Mouse (Mus musculus) intestine, embryonic 14.5 days (tissue): ENCODE measurements around the gene Pnpt1. TPM values are rescaled to one million over a fixed set of nuclear protein-coding genes. Genes with fewer than 3 reads are reported as not detected.

Experiments
- ATAC-seq: fragments of 200-750 bp; cut with Nextera tagmentation; replicated peaks from 2 replicates; pipeline ENCODE4 v1.8.0; 2017; ENCODE audit warnings: low read depth, moderate number of reproducible peaks, moderate TSS enrichment, moderate library complexity; ENCODE audit not compliant: low FRiP score, low TSS enrichment
- DNase-seq: peaks from one replicate; pipeline ENCODE4 v3.0.0-alpha.2; 2018; ENCODE audit warnings: low spot score
- H3K27ac ChIP-seq: fragments of 300-500 bp; sonication (generic); 2 replicates; pipeline ENCODE4 v1.5.1; 2014; ENCODE audit warnings: low read depth, mild to moderate bottlenecking, control low read depth
- H3K27me3 ChIP-seq: fragments of 300-500 bp; sonication (generic); replicated peaks from 2 replicates; pipeline ENCODE4 v1.6.1; 2014; ENCODE audit warnings: low read length, control low read depth; ENCODE audit not compliant: control insufficient read depth, insufficient read depth
- H3K36me3 ChIP-seq: fragments of 300-500 bp; sonication (generic); 2 replicates; pipeline ENCODE4 v1.6.1; 2014; ENCODE audit warnings: low read length, control low read depth; ENCODE audit not compliant: control insufficient read depth, insufficient read depth
- H3K4me1 ChIP-seq: fragments of 300-500 bp; sonication (generic); replicated peaks from 2 replicates; pipeline ENCODE4 v1.6.1; 2014; ENCODE audit warnings: low read length, control low read depth, mixed read lengths; ENCODE audit not compliant: control insufficient read depth, insufficient read depth
- H3K4me2 ChIP-seq: fragments of 300-500 bp; sonication (generic); 2 replicates; pipeline ENCODE4 v1.6.1; 2014; ENCODE audit warnings: low read length
- H3K4me3 ChIP-seq: fragments of 300-500 bp; sonication (generic); 2 replicates; pipeline ENCODE4 v1.5.1; 2014; ENCODE audit warnings: low read depth, low read length, control low read depth, mixed read lengths
- H3K9ac ChIP-seq: fragments of 300-500 bp; sonication (generic); 2 replicates; pipeline ENCODE4 v1.6.1; 2014; ENCODE audit warnings: mild to moderate bottlenecking, low read length
- H3K9me3 ChIP-seq: fragments of 300-500 bp; sonication (generic); 2 replicates; pipeline ENCODE4 v1.6.1; 2016; ENCODE audit warnings: low read length, control low read depth; ENCODE audit not compliant: control insufficient read depth
- whole genome bisulfite sequencing: fragments of 180-500 bp; shearing (Covaris S2); extraction: QIAGEN DNeasy Blood & Tissue Kit; methylation state at CpG from one replicate; pipeline ENCODE4 v1.1.7; 2014; 5-methylcytosine and 5-hydroxymethylcytosine counted together
- polyA plus RNA-seq: library from polyadenylated mRNA; unstranded; fragments of >200 nt; fragmentation: Nextera tagmentation; extraction: Ambion mirVana; gene quantifications from 2 replicates; pipeline ENCODE4 v1.2.1, GENCODE M21; 2014

Pnpt1 gene
- 41.4 and 44.9 TPM in 2 replicates for polyA plus RNA-seq

DNA sequence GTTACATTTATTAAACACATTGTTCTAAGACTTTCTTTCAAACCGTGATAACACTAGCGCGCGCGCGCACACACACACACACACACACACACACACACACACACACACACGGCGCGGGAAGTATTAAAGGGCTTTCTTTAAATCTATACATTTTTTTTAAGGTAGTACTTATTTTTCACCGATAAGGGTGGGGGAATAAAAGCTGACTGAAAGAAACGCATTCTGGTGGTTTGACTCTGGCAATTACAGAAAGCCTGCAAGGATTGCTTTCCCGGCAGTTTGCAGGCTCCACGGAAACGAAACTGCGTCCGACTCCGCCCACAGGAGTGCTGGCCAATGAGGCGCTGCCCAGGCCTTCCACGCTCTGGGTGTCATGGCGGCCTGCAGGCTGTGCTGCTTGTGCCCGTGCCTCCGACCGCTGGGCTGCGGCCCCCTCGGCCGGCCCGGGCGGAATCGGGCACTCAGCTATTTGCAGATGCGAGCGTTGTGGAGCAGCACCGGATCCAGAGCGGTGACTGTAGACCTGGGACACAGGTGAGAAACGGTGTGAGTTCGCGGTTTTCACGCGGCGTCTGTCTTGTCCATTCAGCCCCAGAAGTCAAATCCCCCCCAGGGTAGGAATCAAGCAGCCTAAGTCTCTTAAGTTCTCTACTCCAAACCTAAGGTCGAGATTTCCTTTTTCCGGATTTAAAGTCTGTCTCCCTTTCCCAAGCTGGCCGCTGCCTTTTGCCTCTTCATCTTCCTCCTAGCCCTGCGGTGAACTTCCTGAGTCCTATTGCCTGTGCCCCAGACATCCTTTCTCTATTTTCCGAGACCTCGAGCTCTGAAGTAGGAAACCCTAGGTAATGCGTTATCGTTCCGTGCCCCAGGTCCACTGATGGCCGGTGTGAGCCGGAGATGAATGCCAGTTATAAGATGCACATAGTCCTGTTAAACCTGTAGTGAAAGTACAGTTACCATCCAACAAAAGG is at the start of gene Pnpt1:
Gene Pnpt1 (plus strand): TSS at position 360 of the 971 bp plus-strand sequence.
- Histone ChIP-seq H3K4me3 (peak within 1 kb of the TSS; percentile 86), H3K27me3 (no peaks in the 10 kb centered on the region), H3K4me2 (peak within 1 kb of the TSS; percentile 77), H3K9ac (peak within 1 kb of the TSS; percentile 86), H3K36me3 (peaks cover 14% of the 10 kb centered on the region), H3K4me1 (no peaks in the 10 kb centered on the region; the same call in 1 of the 2 replicates), H3K9me3 (no peaks in the 10 kb centered on the region), H3K27ac (peak within 1 kb of the TSS; percentile 75; the same call in 1 of the 2 replicates)
- ATAC-seq (peak; percentile 100), DNase-seq (peak; percentile 92)
- WGBS: 2% methylated on average over 50 of the region's 50 CpGs

DNA sequence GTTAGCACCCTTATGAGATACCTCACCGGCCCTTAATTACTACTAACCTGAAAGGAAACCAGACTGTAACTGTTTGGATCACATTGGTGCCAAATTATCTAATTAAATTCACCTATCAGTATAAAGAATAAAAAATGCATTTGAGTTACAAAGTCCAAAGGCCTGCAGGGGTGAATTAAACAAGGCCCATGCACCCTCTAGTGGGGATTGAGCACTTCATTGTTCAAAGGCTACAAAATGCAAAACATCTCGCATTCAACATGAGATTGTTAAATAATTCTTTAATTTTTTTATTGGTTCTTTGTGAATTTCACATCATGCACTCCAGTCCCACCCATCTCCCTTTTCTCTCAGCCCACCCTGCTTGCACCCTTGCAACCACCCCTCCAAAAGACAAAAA is 38.1 kb upstream of the Pnpt1 start:
- Histone ChIP-seq H3K4me1 (no peaks in the 10 kb centered on the region), H3K4me2 (no peak overlapping the region), H3K4me3 (no peak overlapping the region), H3K27ac (no peak overlapping the region), H3K36me3 (no peaks in the 10 kb centered on the region), H3K9me3 (no peaks in the 10 kb centered on the region), H3K27me3 (no peaks in the 10 kb centered on the region), H3K9ac (no peak overlapping the region)
- ATAC-seq (no peak), DNase-seq (no peak)
- WGBS: 86% methylated on average over 2 of the region's 2 CpGs

- H3K9ac ChIP-seq: no peak overlapping the region
- H3K4me2 ChIP-seq: no peak overlapping the region
- no peak overlapping the region for H3K4me3 ChIP-seq
- H3K27me3 ChIP-seq: no peaks in the 10 kb centered on the region
- no peaks in the 10 kb centered on the region for H3K9me3 ChIP-seq
- no peak overlapping the region for H3K27ac ChIP-seq
- no peaks in the 10 kb centered on the region for H3K4me1 ChIP-seq
- no peaks in the 10 kb centered on the region for H3K36me3 ChIP-seq
- ATAC-seq (no peak), DNase-seq (no peak)
- 47% methylated on average over 2 of the region's 2 CpGs for WGBS
These were observed 31.6 kb upstream of the Pnpt1 start for GRCm38 (mm10) chr11:29098926-29099325.

GRCm38 (mm10) chr11:29129862-29130384 is 621 bp upstream of the Pnpt1 start:
- DNase-seq (peak; percentile 51), ATAC-seq (peak; percentile 65)
- peak overlapping the region; percentile 86 for H3K4me3 ChIP-seq
- H3K27me3 ChIP-seq: no peaks in the 10 kb centered on the region
- peak overlapping the region; percentile 77 for H3K4me2 ChIP-seq
- H3K4me1 ChIP-seq: no peaks in the 10 kb centered on the region; the same call in 1 of the 2 replicates
- 56% methylated on average over 11 of the region's 11 CpGs for WGBS
- H3K27ac ChIP-seq: no peak overlapping the region
- H3K9ac ChIP-seq: peak overlapping the region; percentile 86
- H3K9me3 ChIP-seq: no peaks in the 10 kb centered on the region
- H3K36me3 ChIP-seq: peaks cover 12% of the 10 kb centered on the region

- DNase-seq (no peak), ATAC-seq (no peak)
- H3K4me2 ChIP-seq: no peak overlapping the region
- H3K27me3 ChIP-seq: no peaks in the 10 kb centered on the region
- WGBS: 62% methylated on average over 1 of the region's 1 CpGs
- H3K9ac ChIP-seq: no peak overlapping the region
- no peaks in the 10 kb centered on the region for H3K9me3 ChIP-seq
- no peaks in the 10 kb centered on the region for H3K4me1 ChIP-seq
- H3K4me3 ChIP-seq: no peak overlapping the region
- H3K36me3 ChIP-seq: peaks cover 74% of the 10 kb centered on the region
- H3K27ac ChIP-seq: no peak overlapping the region
These were observed 10.1 kb downstream of the Pnpt1 start for GRCm38 (mm10) chr11:29140671-29141070.

GRCm38 (mm10) chr11:29148901-29149300 is 18.4 kb downstream of the Pnpt1 start:
- peaks cover 71% of the 10 kb centered on the region for H3K36me3 ChIP-seq
- DNase-seq (no peak), ATAC-seq (no peak)
- no peaks in the 10 kb centered on the region for H3K4me1 ChIP-seq
- H3K4me2 ChIP-seq: no peak overlapping the region
- no peak overlapping the region for H3K27ac ChIP-seq
- H3K4me3 ChIP-seq: no peak overlapping the region
- H3K9me3 ChIP-seq: no peaks in the 10 kb centered on the region
- H3K27me3 ChIP-seq: no peaks in the 10 kb centered on the region
- no peak overlapping the region for H3K9ac ChIP-seq
- WGBS: 83% methylated on average over 2 of the region's 2 CpGs

GRCm38 (mm10) chr11:29163569-29163968 is 33.0 kb downstream of the Pnpt1 start:
- Histone ChIP-seq H3K4me2 (no peak overlapping the region), H3K27me3 (no peaks in the 10 kb centered on the region), H3K36me3 (peaks cover 34% of the 10 kb centered on the region), H3K27ac (no peak overlapping the region), H3K4me3 (no peak overlapping the region), H3K4me1 (no peaks in the 10 kb centered on the region), H3K9me3 (no peaks in the 10 kb centered on the region), H3K9ac (no peak overlapping the region)
- WGBS: 91% methylated on average over 4 of the region's 4 CpGs
- DNase-seq (no peak), ATAC-seq (no peak)

GRCm38 (mm10) chr11:29171959-29172391 is 41.4 kb downstream of the Pnpt1 start:
- ATAC-seq (peak; percentile 40), DNase-seq (peak; percentile 74)
- Histone ChIP-seq H3K36me3 (no peaks in the 10 kb centered on the region), H3K4me3 (peak overlapping the region; percentile 99), H3K4me2 (peak overlapping the region; percentile 74), H3K9ac (peak overlapping the region; percentile 60), H3K4me1 (peaks cover 14% of the 10 kb centered on the region), H3K27ac (peak overlapping the region; percentile 97), H3K9me3 (no peaks in the 10 kb centered on the region), H3K27me3 (no peaks in the 10 kb centered on the region)
- under 1% methylated on average over 34 of the region's 34 CpGs for WGBS
